Comparison of ENCODE assay signal across 20 mouse cellular contexts in the genomic region with DNA sequence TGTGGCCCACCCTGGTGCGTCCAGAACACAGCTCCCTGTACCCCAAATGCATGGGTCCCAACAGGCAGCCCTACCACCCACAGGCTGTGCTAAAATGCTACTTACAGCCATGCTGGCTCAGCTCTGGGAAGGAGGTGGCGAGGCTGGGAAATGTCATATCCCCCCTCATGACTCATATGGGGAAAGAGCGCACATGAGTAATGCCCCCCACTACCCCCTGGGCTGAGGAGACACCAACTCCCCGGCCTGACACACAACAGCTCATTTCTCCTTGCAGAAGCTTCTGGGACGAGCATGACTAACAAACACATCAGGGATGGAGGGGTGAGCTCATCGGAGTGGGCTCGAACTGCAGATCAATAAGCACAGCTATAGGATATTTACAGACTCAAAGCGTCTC. TPM values are rescaled to one million over a fixed set of nuclear protein-coding genes. Genes with fewer than 3 reads are reported as not detected.
DNase-seq lines count a peak whose midpoint lies in the region; ATAC-seq lines count a peak whose summit lies in the region.
"Had no signal": no experiment of that assay in that cellular context is flagged by ENCODE, and none has a peak within 500 bp of the region (broad histone marks: within the 10 kb centered on the region; RNA-seq: fewer than 3 reads in every experiment).

No protein-coding gene starts in this region.

- DNase-seq in adrenal gland, adult 2 months = peak; percentile 46
- DNase-seq in adrenal gland, adult (ENCODE audit: inconsistent age in 2 of 2, low spot score in 1 of 2) = no peak
- DNase-seq in adrenal gland, postnatal 36 days = peak; percentile 19 to 40
- no peak for DNase-seq in adrenal gland, postnatal 10 days
- peak; percentile 55 for DNase-seq in NIH3T3 (ENCODE audit: low read depth)
- peak; percentile 70 for DNase-seq in brain, adult 2 months (ENCODE audit: low read depth, low spot score)
- DNase-seq in cerebellum, postnatal 36 days = no peak
- DNase-seq: adrenal gland, adult 8-10 months; B cell, adult 2 months; cerebellum, adult 11 months; cerebellum, adult 18-20 months; cerebellum, adult 8-10 months; cerebellum, adult 9-11 months; cerebellum, postnatal 14 days; forebrain, postnatal 0 days had no signal

- ATAC-seq in granulocyte monocyte progenitor cell, adult 5-6 weeks (replicated peaks; ENCODE audit: poor library complexity, severe bottlenecking) = no peak
- ATAC-seq: activated CD4-positive, CD25-positive, alpha-beta regulatory T cell, adult 4 months; CD4-positive, CD25-positive, alpha-beta regulatory T cell, adult 4 months; forebrain, embryonic 13.5 days; forebrain, embryonic 15.5 days; forebrain, postnatal 0 days had no signal

RNA-seq across cellular contexts. Expression of a gene that starts 35.7 kb away (rescaled TPM):
- total RNA-seq in adrenal gland, adult 2 months (2021) = 10 to 100 TPM; 41.2 to 55.9 TPM
- polyA plus RNA-seq in adrenal gland, adult 2 months (2012; rRNA removed) = 104 and 124 TPM in 2 replicates
- 10 to 100 TPM; 40.3 to 55.6 TPM for total RNA-seq in adrenal gland, postnatal 36 days (2021)
- total RNA-seq in adrenal gland, postnatal 10 days (2021) = 10 to 100 TPM; 43.2 to 44.8 TPM
- total RNA-seq in granulocyte monocyte progenitor cell, adult 5-6 weeks (2014; fragmentation: Nextera tagmentation) = 19.5 and 24.3 TPM in 2 replicates
- total RNA-seq in granulocyte monocyte progenitor cell, adult 5-6 weeks (2017) = 14.5 and 21.1 TPM in 2 replicates

RNA-seq across cellular contexts. Expression of a gene that starts 48.3 kb away (rescaled TPM):
- 100 to 1,000 TPM in 1 of 2 experiments, 10 to 100 TPM in 1; 98.5 to 118 TPM for total RNA-seq in adrenal gland, adult 2 months (2021)
- polyA plus RNA-seq in adrenal gland, adult 2 months (2012; rRNA removed) = 107 and 149 TPM in 2 replicates
- 100 to 1,000 TPM in 1 of 2 experiments, 10 to 100 TPM in 1; 77.7 to 152 TPM for total RNA-seq in adrenal gland, postnatal 36 days (2021)
- total RNA-seq in adrenal gland, postnatal 10 days (2021) = 10 to 100 TPM; 39.7 to 41.9 TPM
- total RNA-seq in granulocyte monocyte progenitor cell, adult 5-6 weeks (2014; fragmentation: Nextera tagmentation) = 0.04 and 9.0 TPM in 2 replicates
- 3.3 and 3.6 TPM in 2 replicates for total RNA-seq in granulocyte monocyte progenitor cell, adult 5-6 weeks (2017)
- polyA plus RNA-seq: activated CD4-positive, CD25-positive, alpha-beta regulatory T cell, adult 4 months had no signal

Comparison
In these comparisons a context has a peak if more than half of its experiments do, and no peak if none do; other contexts are left out.
1. DNase-seq: peak in adrenal gland, adult 2 months (single experiment), adrenal gland, postnatal 36 days (2 of 2), NIH3T3 (single experiment) and brain, adult 2 months (single experiment); none in adrenal gland, adult (0 of 2), adrenal gland, postnatal 10 days (single experiment) and cerebellum, postnatal 36 days (0 of 2).
2. RNA of a gene that starts 48.3 kb away (total RNA-seq): 77.7 to 152 TPM in adrenal gland, postnatal 36 days, 98.5 to 118 TPM in adrenal gland, adult 2 months and 39.7 to 41.9 TPM in adrenal gland, postnatal 10 days; 0.04 to 9.0 TPM in granulocyte monocyte progenitor cell, adult 5-6 weeks; every median in the first group is over 4 times any median in the second.